Mouse (Mus musculus) lung, postnatal 14 days (tissue): Measurements from ENCODE around the gene Miox.
A peak's percentile ranks its signal among the peaks of the same experiment; 100 is the strongest.

Source experiments
- DNase-seq: peaks from one replicate; pipeline ENCODE4 v3.0.0; 2021

The Miox gene

GRCm38 (mm10) chr15:89373027-89373761, 39.0 kb downstream of the Miox start:
- peak; percentile 91 for DNase-seq

DNA sequence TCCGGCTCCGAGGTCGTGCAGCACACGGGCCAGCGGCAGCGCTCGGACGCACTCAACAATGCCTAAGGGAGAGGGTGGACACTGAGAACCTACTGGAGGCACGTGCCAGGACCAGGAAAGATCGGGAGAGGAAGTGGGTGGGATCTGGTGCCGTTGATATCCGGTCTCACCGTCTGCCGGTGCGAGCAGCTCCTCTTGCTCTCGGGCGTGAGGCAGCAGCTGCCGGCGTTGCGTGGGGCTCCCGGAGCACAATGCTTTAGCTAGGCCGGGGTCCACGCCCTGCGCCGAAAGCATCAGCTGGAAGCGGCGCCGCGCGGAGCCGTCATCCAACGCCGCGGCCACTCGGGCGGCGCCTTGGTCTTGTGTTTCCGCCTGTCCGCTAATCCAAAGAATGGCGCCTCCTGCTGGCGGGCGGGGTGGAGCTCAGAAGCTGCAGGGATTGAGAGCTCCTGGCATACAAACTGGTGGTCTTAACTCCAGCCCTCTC, 39.6 kb downstream of the Miox start, which contains the start of gene Sco2:
Sco2 (minus strand) TSS at position 85 of the 487 bp plus-strand sequence.
- peak; percentile 97 for DNase-seq

GRCm38 (mm10) chr15:89374340-89374739, 40.1 kb downstream of the Miox start:
- no peak for DNase-seq

DNA sequence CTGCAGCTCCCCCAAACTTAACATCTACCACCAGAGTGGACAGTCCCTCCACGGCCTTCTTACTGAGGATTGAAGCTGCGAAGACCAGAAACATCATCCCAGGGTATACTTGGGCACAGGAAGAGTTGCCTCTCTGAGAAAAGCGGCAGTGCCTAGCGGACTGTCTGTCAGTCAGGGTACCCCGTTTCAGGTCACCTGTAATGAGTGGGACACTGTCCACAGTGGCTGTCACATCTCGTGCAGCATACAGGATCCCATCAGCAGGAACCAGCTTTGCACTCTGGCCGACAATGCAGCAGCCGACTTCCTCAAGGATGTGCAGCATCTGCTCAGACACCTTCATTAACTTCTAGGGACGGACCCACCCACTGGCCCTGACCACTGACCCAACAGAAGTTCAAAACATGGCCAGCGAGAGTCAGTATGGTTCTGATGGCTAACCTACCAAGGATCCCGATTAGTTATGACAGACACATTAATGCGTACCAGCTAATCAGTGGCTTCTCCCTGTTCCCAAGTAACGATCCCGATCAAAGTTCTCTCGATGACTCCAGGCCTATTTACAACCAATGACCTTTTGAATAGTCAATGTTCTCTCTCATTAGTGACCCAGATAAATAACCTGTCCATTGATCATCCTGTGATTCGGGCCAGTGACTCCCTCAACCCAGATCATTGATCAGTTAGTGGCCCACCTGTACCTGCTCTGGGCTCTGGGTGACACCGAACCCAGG, 40.8 kb downstream of the Miox start:
- DNase-seq, result no peak

DNA sequence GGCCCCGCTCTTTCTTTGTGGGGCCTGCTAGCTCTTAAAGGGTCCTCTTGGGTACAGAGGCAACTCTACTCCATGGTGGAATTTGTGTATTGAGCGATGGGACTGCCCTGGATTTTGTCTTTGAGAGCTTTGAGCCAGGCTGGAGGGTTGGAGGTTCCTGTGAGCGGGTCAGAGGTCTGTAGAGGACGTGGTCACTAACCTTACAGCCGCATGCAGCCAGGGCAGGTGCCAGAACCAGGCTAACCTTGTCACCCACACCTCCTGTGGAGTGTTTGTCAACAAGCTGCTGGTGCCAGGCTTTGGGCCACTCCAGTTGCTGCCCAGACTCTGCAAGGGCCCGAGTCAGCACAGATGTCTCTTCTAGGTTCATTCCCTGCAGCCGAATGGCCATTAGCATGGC, 41.8 kb downstream of the Miox start:
- no peak for DNase-seq

GRCm38 (mm10) chr15:89376957-89377356, 42.8 kb downstream of the Miox start, which contains the start of gene Tymp:
Gene Tymp, minus strand, starts transcription at chr15:89377039.
- DNase-seq, result no peak

DNA sequence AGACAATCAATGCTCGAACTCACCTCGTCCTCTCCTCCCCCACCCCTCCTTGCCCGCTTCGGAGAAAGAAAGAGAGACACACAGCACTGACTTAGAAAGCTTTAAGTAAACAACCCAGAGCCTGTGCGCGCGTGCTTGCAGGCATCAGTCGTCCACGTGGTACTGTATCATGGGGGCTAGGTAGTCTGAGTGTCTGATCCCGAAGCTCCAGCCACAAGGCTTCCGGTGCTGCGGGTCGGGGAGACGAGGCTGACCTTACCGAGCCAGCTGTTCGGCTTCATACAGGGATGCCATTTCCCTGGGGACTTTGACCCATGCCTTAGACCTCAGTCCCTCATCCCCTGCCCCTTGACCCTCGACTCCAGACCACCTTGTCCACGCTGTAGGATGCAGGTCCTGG, 43.2 kb downstream of the Miox start:
- no peak for DNase-seq

DNA sequence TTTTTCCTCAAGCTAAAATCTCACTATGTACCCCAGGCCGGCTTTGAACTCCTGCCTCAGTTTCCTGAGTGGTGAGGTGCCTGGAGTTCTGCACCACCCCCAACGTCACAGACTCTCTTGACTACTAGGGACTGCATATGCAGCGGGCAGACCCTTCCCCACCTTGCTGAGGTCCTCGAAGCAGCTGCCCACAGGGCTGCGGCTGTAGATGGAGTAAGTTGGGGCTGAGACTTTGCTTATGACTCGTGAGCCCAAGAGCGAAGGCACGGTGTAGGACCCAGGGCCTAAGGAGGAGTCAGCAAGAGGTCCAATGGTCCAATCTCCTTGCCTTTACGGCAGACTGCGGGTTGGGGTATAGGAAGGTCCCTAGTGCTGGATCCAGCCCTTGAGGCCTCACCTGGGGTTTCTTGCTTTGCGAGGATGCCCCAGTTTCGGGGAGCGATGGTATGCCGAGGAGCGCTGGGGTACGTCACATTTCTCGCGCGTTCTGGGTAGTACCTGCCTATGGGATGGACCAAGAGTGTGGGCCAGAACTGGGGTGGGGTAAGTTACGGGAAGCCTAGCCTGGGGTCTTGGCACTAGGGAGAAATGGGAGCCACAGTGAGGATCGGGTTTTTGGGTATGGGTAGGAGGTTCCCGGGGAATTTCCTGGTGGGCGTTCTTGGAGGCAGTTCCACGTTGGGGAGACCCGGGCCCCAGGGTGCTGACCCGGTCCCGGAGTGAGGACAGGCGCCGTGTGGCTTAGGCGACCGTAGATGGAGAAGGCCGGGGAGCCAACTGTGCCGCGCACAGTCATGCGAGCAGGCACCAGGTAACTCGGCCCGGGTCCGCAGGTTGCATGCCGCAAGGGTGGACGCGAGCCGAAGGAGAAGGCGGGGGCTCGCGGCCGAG, 44.0 kb downstream of the Miox start:
- DNase-seq, result no peak

- DNase-seq, result peak; percentile 48
Observed at GRCm38 (mm10) chr15:89378831-89379401, 44.7 kb downstream of the Miox start, which contains the start of gene Odf3b. Gene Odf3b, minus strand, starts transcription at chr15:89379282.

DNA sequence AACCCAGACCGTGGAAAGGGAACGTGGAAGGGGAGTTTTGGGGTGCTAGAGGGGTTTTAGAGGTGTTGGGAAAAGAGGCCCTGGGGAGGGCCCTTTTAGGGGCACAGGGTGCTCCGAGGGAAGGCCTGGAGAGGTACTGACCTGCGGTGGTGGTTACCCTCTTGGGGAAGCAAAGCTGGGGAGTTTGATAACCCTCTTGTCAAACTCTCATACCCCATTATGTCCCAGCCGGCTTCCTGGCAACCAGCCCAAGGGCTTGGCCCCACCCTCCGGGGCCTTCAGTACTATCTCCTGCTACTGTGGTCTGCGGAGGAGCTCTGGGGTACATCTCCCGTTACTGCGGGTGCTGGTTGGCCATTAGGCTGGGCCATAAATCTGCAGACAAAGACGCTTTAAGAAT, 45.2 kb downstream of the Miox start:
- DNase-seq, result peak; percentile 28

DNA sequence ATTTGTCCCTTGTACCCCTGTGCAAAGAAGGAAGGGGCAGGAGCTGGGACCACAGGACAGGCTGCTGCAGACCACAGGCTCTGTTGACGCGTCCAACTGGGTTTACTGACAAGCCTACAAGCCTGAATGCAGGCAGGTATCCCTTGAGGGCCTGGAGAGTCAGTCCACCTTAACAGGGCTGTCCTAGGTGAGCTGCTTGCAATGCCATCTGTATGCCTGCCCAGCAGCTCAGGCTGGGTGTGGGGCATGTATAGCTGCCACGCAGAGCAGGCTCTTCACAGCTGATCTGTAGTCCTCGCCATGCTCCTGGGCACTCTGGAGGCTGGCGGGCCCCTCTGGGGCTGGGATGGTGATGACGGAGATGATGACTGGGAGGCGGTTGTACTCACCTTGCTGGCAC, 50.4 kb downstream of the Miox start, which contains the start of gene Klhdc7b:
Klhdc7b (plus strand) TSS at position 301 of the 400 bp plus-strand sequence.
- no peak for DNase-seq
